Mouse (Mus musculus) CH12.LX (cell line): ENCODE data around the gene Olfr308. TPM values are rescaled to one million over a fixed set of nuclear protein-coding genes. Genes with fewer than 3 reads are reported as not detected.

Experiments
- DNase-seq: peaks from one replicate; pipeline ENCODE4 v3.0.0-alpha.2; 2013; ENCODE audit errors: extremely low read depth
- H3K27ac ChIP-seq: 2 replicates; pipeline ENCODE4 v1.5.1; 2012; ENCODE audit warnings: low read depth, mild to moderate bottlenecking, control low read depth, moderate library complexity; ENCODE audit not compliant: insufficient read depth
- H3K27me3 ChIP-seq: replicated peaks from 2 replicates; pipeline ENCODE3; 2012; ENCODE audit warnings: inconsistent platforms
- H3K36me3 ChIP-seq, 2 experiments: replicated peaks in 1 of 2; 2 replicates each; pipeline versions ENCODE3 to v1.6.1; 2012; ENCODE audit warnings: inconsistent platforms in 1 of 2, low read length in 1 of 2, mild to moderate bottlenecking in 1 of 2, mixed read lengths in 1 of 2, moderate library complexity in 1 of 2; ENCODE audit not compliant: control insufficient read depth in 1 of 2, insufficient read depth in 1 of 2
- H3K4me1 ChIP-seq, 2 experiments: 2 replicates each; pipeline ENCODE4 v1.6.1; 2012; ENCODE audit warnings: inconsistent platforms in 1 of 2, moderate library complexity in 1 of 2; ENCODE audit not compliant: insufficient read depth in 2 of 2, control insufficient read depth in 1 of 2
- H3K4me2 ChIP-seq: 2 replicates; pipeline ENCODE4 v1.6.1; 2012; ENCODE audit warnings: low read depth, mild to moderate bottlenecking, control low read depth; ENCODE audit not compliant: poor library complexity, insufficient read depth, severe bottlenecking
- H3K4me3 ChIP-seq, 3 experiments: fragments of 150-350 bp in 1 of 3; sonication (generic) in 1 of 3; replicated peaks in 1 of 3; 2 replicates each; pipeline versions ENCODE3 to v1.5.1; 2011 to 2012; ENCODE audit warnings: low read depth in 2 of 3, low read length in 2 of 3, mild to moderate bottlenecking in 2 of 3, moderate library complexity in 2 of 3, control low read depth in 1 of 3, improper control_type of control experiment in 1 of 3, inconsistent platforms in 1 of 3, mixed read lengths in 1 of 3; ENCODE audit not compliant: poor library complexity in 1 of 3
- H3K79me2 ChIP-seq: replicated peaks from 2 replicates; pipeline ENCODE4 v1.6.1; 2012; ENCODE audit warnings: mild to moderate bottlenecking, moderate library complexity; ENCODE audit not compliant: control insufficient read depth, poor library complexity, insufficient read depth, severe bottlenecking; ENCODE audit errors: extremely low read depth
- H3K9ac ChIP-seq: 2 replicates; pipeline ENCODE4 v1.6.1; 2012; ENCODE audit warnings: low read depth, mild to moderate bottlenecking, control low read depth, moderate library complexity; ENCODE audit not compliant: insufficient read depth
- H3K9me3 ChIP-seq: replicated peaks from 2 replicates; pipeline ENCODE3; 2012; ENCODE audit warnings: low read length, inconsistent platforms, mixed read lengths
- CHD1 ChIP-seq: IDR thresholded peaks from 2 replicates; pipeline ENCODE4 v1.6.1; 2012; ENCODE audit warnings: low read depth, low read length, improper control_type of control experiment, inconsistent platforms
- CHD2 ChIP-seq: IDR thresholded peaks from 2 replicates; pipeline ENCODE4 v1.6.1; 2011; ENCODE audit warnings: low read length, improper control_type of control experiment
- CTCF ChIP-seq, 2 experiments: IDR thresholded peaks in 1 of 2; conservative IDR thresholded peaks in 1 of 2; 2 replicates each; pipeline ENCODE4 v1.5.1; 2011 to 2012; ENCODE audit warnings: low read depth in 2 of 2, low read length in 2 of 2, improper control_type of control experiment in 1 of 2, inconsistent platforms in 1 of 2, mild to moderate bottlenecking in 1 of 2, moderate library complexity in 1 of 2
- E2F4 ChIP-seq: IDR thresholded peaks from 2 replicates; pipeline ENCODE4 v1.6.1; 2011; ENCODE audit warnings: low read depth, low read length, improper control_type of control experiment; ENCODE audit not compliant: insufficient replicate concordance
- ETS1 ChIP-seq: conservative IDR thresholded peaks from 2 replicates; pipeline ENCODE4 v1.6.1; 2012; ENCODE audit warnings: low read depth, mild to moderate bottlenecking, inconsistent platforms, low read length, improper control_type of control experiment, moderate library complexity
- GABPA ChIP-seq: IDR thresholded peaks from 2 replicates; pipeline ENCODE4 v1.6.1; 2012; ENCODE audit warnings: low read depth, low read length, improper control_type of control experiment, inconsistent platforms; ENCODE audit not compliant: insufficient replicate concordance
- HCFC1 ChIP-seq: IDR thresholded peaks from 2 replicates; pipeline ENCODE4 v1.6.1; 2012; ENCODE audit warnings: low read depth, mild to moderate bottlenecking, inconsistent platforms, low read length, improper control_type of control experiment
- JUN ChIP-seq: IDR thresholded peaks from 2 replicates; pipeline ENCODE4 v1.6.1; 2011; ENCODE audit warnings: low read depth, mild to moderate bottlenecking, low read length, improper control_type of control experiment, moderate library complexity; ENCODE audit not compliant: insufficient read depth
- MAX ChIP-seq: IDR thresholded peaks from 2 replicates; pipeline ENCODE4 v1.6.1; 2011; ENCODE audit warnings: low read length, improper control_type of control experiment
- MYC ChIP-seq: IDR thresholded peaks from 2 replicates; pipeline ENCODE4 v1.6.1; 2011; ENCODE audit warnings: low read depth, mild to moderate bottlenecking, improper control_type of control experiment, low read length
- NRF1 ChIP-seq: IDR thresholded peaks from 2 replicates; pipeline ENCODE4 v1.6.1; 2014; ENCODE audit warnings: low read depth, mild to moderate bottlenecking, inconsistent platforms, low read length, improper control_type of control experiment, moderate library complexity
- PAX5 ChIP-seq: IDR thresholded peaks from 2 replicates; pipeline ENCODE4 v1.6.1; 2012; ENCODE audit warnings: low read length, inconsistent platforms, mixed read lengths
- POLR2A ChIP-seq: IDR thresholded peaks from 2 replicates; pipeline ENCODE4 v1.6.1; 2011; ENCODE audit warnings: low read depth, mild to moderate bottlenecking, improper control_type of control experiment, low read length
- RAD21 ChIP-seq: IDR thresholded peaks from 2 replicates; pipeline ENCODE4 v1.6.1; 2011; ENCODE audit warnings: low read depth, mild to moderate bottlenecking, low read length, improper control_type of control experiment, moderate library complexity
- SIN3A ChIP-seq: IDR thresholded peaks from 2 replicates; pipeline ENCODE4 v1.6.1; 2012; ENCODE audit warnings: low read length, improper control_type of control experiment, inconsistent platforms
- SMC3 ChIP-seq: IDR thresholded peaks from 2 replicates; pipeline ENCODE4 v1.6.1; 2011; ENCODE audit warnings: low read depth, low read length, improper control_type of control experiment
- UBTF ChIP-seq: IDR thresholded peaks from 2 replicates; pipeline ENCODE4 v1.6.1; 2012; ENCODE audit warnings: low read depth, mild to moderate bottlenecking, inconsistent platforms, low read length, improper control_type of control experiment, moderate library complexity
- USF1 ChIP-seq: IDR thresholded peaks from 2 replicates; pipeline ENCODE4 v1.6.1; 2014; ENCODE audit warnings: low read depth, mild to moderate bottlenecking, inconsistent platforms, low read length, improper control_type of control experiment
- USF2 ChIP-seq: conservative IDR thresholded peaks from 2 replicates; pipeline ENCODE4 v1.6.1; 2011; ENCODE audit warnings: low read depth, low read length, improper control_type of control experiment
- ZC3H11A ChIP-seq: IDR thresholded peaks from 2 replicates; pipeline ENCODE4 v1.6.1; 2012; ENCODE audit warnings: low read depth, mild to moderate bottlenecking, inconsistent platforms, low read length, improper control_type of control experiment
- ZMIZ1 ChIP-seq: IDR thresholded peaks from 2 replicates; pipeline ENCODE4 v1.6.1; 2012; ENCODE audit warnings: low read depth, mild to moderate bottlenecking, inconsistent platforms, low read length, improper control_type of control experiment
- ZNF384 ChIP-seq: IDR thresholded peaks from 2 replicates; pipeline ENCODE4 v1.6.1; 2012; ENCODE audit warnings: low read depth, low read length, improper control_type of control experiment, inconsistent platforms
- dilution Hi-C: fragments of 300-500 bp; cut with MboI; formaldehyde crosslinking; loops from 2 replicates; pipeline ENCODE4 v1.14.3; 2020; ENCODE audit warnings: low sequenced_read_pairs; ENCODE audit not compliant: extremely low pct_unique_long_range_greater_than_20kb, extremely low pct_ligation_motif_present
- in situ Hi-C: fragments of 300-500 bp; cut with MboI; formaldehyde crosslinking; loops from 3 replicates; pipeline ENCODE4 v1.14.3; 2019; ENCODE audit warnings: low sequenced_read_pairs, low pct_ligation_motif_present, low pct_unique_long_range_greater_than_20kb, mixed read lengths
- polyA plus RNA-seq: library from polyadenylated mRNA; unstranded; fragments of >175 nt; gene quantifications from 2 replicates; pipeline ENCODE4 v1.2.1, GENCODE M21; 2012; ENCODE audit warnings: low read depth; ENCODE audit not compliant: insufficient read length
- total RNA-seq, 2 experiments: library from RNA; depleted of rRNA; stranded (reverse); fragments of 300-350 nt in 1 of 2; fragments of >200 nt in 1 of 2; gene quantifications; 2 replicates each; pipeline ENCODE4 v1.2.3; 2012 to 2014

Gene Olfr308
- total and polyA plus RNA-seq, 3 experiments: not detected

DNA sequence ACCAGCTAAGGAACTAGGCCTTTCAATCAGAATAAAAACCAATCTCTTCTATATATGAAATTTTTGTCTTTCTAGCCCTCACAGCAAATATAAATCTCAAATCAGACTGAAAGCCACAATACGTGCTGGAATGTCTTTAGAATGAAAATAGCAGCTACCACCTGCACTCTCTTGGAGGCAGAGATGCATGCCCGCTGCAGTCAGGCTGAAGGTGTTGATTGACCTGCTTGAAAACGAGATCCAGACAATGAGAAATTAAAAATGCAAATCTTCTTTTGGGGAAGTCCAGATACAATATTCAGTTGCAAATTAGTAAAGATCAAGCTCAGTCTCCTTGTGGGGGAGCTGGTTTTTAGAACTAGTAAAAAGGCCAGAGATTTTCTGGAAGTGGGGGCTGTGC is 18.8 kb upstream of the Olfr308 start:
- no peaks in the 10 kb centered on the region for H3K36me3 ChIP-seq
- H3K9me3 ChIP-seq: peaks cover 17% of the 10 kb centered on the region
- no peak overlapping the region for H3K27ac ChIP-seq
- no peaks in the 10 kb centered on the region for H3K79me2 ChIP-seq
- H3K9ac ChIP-seq: no peak overlapping the region
- H3K4me3 ChIP-seq: no peak overlapping the region
- H3K27me3 ChIP-seq: no peaks in the 10 kb centered on the region
- no peak for DNase-seq
- no peak overlapping the region for H3K4me2 ChIP-seq
- dilution Hi-C loops: no loop called here
- no peaks in the 10 kb centered on the region for H3K4me1 ChIP-seq
- TF ChIP-seq PAX5: no peak
- no peak for TF ChIP-seq ETS1
- no peak for TF ChIP-seq MYC
- no peak for TF ChIP-seq CHD1
- no peak for TF ChIP-seq USF2
- no peak for TF ChIP-seq ZMIZ1
- no peak for TF ChIP-seq NRF1
- no peak for TF ChIP-seq POLR2A
- TF ChIP-seq E2F4: no peak
- no peak for TF ChIP-seq HCFC1
- TF ChIP-seq MAX: no peak
- no peak for TF ChIP-seq SIN3A
- TF ChIP-seq ZNF384: no peak
- TF ChIP-seq JUN: no peak
- no peak for TF ChIP-seq UBTF
- no peak for TF ChIP-seq CTCF (conservative IDR thresholded peaks at IDR 0.05 in 1 of 2, IDR thresholded peaks at IDR 0.05 in 1 of 2; ENCODE audit: low read depth in 2 of 2, low read length in 2 of 2)
- no peak for TF ChIP-seq GABPA
- TF ChIP-seq CHD2: no peak
- in situ Hi-C loops: no loop called here

DNA sequence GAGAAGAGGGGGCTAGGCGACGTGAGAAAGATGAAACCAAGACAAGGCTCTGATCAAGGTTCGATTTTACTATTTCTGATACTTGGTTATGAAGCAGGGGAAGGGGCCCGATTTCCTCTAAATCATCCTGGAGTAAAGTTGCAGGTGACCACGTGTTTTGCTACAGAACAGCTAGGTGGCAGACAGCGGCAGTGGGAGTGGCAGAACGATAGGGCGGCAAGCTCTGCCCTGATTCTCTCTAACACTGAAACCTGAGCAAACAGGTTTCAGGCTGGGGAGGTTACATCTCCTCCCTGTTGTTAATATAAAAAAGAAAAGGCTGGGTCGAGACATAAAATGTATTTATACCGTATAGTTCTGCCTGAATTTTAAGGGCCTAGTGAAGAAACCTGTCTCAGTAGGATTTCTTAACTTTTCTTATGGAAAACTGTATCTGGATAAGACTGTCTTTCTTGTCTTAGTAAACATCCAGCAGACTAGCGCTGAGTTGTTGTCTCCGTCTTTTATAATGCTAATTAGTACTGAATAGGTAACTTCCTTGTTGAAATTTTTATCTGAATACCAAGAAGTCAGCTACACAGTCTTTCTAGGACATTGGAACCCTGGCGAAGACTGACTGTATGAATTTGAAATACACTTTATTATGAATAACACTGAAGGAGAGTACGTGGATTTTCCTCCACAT is 17.6 kb upstream of the Olfr308 start:
- no peaks in the 10 kb centered on the region for H3K36me3 ChIP-seq
- H3K27me3 ChIP-seq: no peaks in the 10 kb centered on the region
- no peak overlapping the region for H3K27ac ChIP-seq
- DNase-seq: no peak
- in situ Hi-C loops: no loop called here
- H3K4me1 ChIP-seq: no peaks in the 10 kb centered on the region
- no peaks in the 10 kb centered on the region for H3K79me2 ChIP-seq
- H3K4me2 ChIP-seq: no peak overlapping the region
- H3K9ac ChIP-seq: no peak overlapping the region
- dilution Hi-C loops: no loop called here
- TF ChIP-seq JUN: no peak
- no peak for TF ChIP-seq RAD21
- TF ChIP-seq GABPA: no peak
- no peak for TF ChIP-seq USF1
- TF ChIP-seq ZC3H11A: no peak
- no peak for TF ChIP-seq SMC3
- TF ChIP-seq CTCF (conservative IDR thresholded peaks at IDR 0.05 in 1 of 2, IDR thresholded peaks at IDR 0.05 in 1 of 2; ENCODE audit: low read depth in 2 of 2, low read length in 2 of 2): no peak
- H3K9me3 ChIP-seq: peaks cover 11% of the 10 kb centered on the region
- H3K4me3 ChIP-seq: no peak overlapping the region
